In genomic region chr7:80641497-80641896, GRCm38 (mm10) we compare ENCODE assay signal across 8 mouse cellular contexts. TPM values are rescaled to one million over a fixed set of nuclear protein-coding genes. Genes with fewer than 3 reads are reported as not detected.
DNase-seq lines count a peak whose midpoint lies in the region; ATAC-seq and TF ChIP-seq lines count a peak whose summit lies in the region.

No protein-coding gene starts in this region.

- no peak overlapping the region for H3K4me2 ChIP-seq in hindbrain, embryonic 13.5 days

- 0 out of 2 replicates have a peak overlapping the region, but pooled peaks have one; percentile 12 for H3K9ac ChIP-seq in MEL (ENCODE audit: control insufficient read depth, low read depth, low read length, poor library complexity, severe bottlenecking)
- H3K9ac ChIP-seq in hindbrain, embryonic 13.5 days: no peak overlapping the region

- 22% methylated on average over 4 of the region's 4 CpGs for WGBS in hindbrain, embryonic 13.5 days

- H3K4me1 ChIP-seq in MEL (ENCODE audit: control insufficient read depth in 1 of 2, insufficient read depth in 2 of 2, low read length in 2 of 2): peaks cover 25 to 49% of the 10 kb centered on the region in 2 experiments
- peaks cover 54% of the 10 kb centered on the region for H3K4me1 ChIP-seq in hindbrain, embryonic 13.5 days (replicated peaks)

- no peak overlapping the region for H3K27ac ChIP-seq in MEL (ENCODE audit: control insufficient read depth, low read depth, low read length)
- 0 out of 2 replicates have a peak overlapping the region, but pooled peaks have one; percentile 13 for H3K27ac ChIP-seq in hindbrain, embryonic 13.5 days

- H3K27me3 ChIP-seq in MEL (ENCODE audit: control insufficient read depth in 1 of 2, insufficient read depth in 2 of 2, low read length in 2 of 2): no peaks in the 10 kb centered on the region
- H3K27me3 ChIP-seq in hindbrain, embryonic 13.5 days: no peaks in the 10 kb centered on the region

- no peak for TF ChIP-seq RAD21 in MEL (IDR thresholded peaks at IDR 0.05; ENCODE audit: low read depth, low read length)

- TF ChIP-seq POLR2A in MEL (IDR thresholded peaks at IDR 0.05; ENCODE audit: control insufficient read depth in 1 of 2, insufficient read depth in 1 of 2, low read depth in 1 of 2, low read length in 2 of 2, poor library complexity in 1 of 2): no peak

- TF ChIP-seq CTCF in MEL (IDR thresholded peaks at IDR 0.05 in 2 of 3, conservative IDR thresholded peaks at IDR 0.05 in 1 of 3; ENCODE audit: control insufficient read depth in 1 of 3, insufficient read depth in 1 of 3, low read depth in 2 of 3, low read length in 3 of 3, poor library complexity in 1 of 3, severe bottlenecking in 1 of 3): no peak

- H3K9me3 ChIP-seq in MEL (replicated peaks; ENCODE audit: insufficient read depth, low read length): no peaks in the 10 kb centered on the region
- H3K9me3 ChIP-seq in hindbrain, embryonic 13.5 days: no peaks in the 10 kb centered on the region

- intact Hi-C loops in heart, postnatal 10 days (cut with DNase I): no loop called here

- peak; percentile 95 for DNase-seq in heart, adult 11 months
- no peak for DNase-seq in heart, postnatal 10 days
- peak; percentile 76 for DNase-seq in MEL (ENCODE audit: low read depth, low spot score)
- DNase-seq in layer of hippocampus, postnatal 14 days (ENCODE audit: low spot score in 2 of 2): no peak
- no peak for DNase-seq in gastrocnemius, adult 18-20 months (ENCODE audit: low spot score)
- no peak for DNase-seq in layer of hippocampus, adult 11-12 months (ENCODE audit: low spot score)

- H3K4me3 ChIP-seq in MEL (ENCODE audit: control insufficient read depth in 1 of 2, insufficient read depth in 1 of 2, low read depth in 2 of 2, low read length in 2 of 2): no peak overlapping the region
- H3K4me3 ChIP-seq in hindbrain, embryonic 13.5 days: no peak overlapping the region

- no peaks in the 10 kb centered on the region; the same call in 1 of the 2 replicates for H3K79me2 ChIP-seq in MEL (ENCODE audit: control insufficient read depth, insufficient read depth, low read length, poor library complexity)

- TF ChIP-seq EP300 in MEL (IDR thresholded peaks at IDR 0.05; ENCODE audit: low read depth in 1 of 2, low read length in 2 of 2): peak; percentile 15 to 28; a peak in 1 of 4 replicates

- ATAC-seq in hindbrain, embryonic 13.5 days (ENCODE audit: low FRiP score): peak; percentile 52; the same call in 1 of the 2 replicates
- peak; percentile 73 for ATAC-seq in megakaryocyte, adult 5-6 weeks (ENCODE audit: poor library complexity, severe bottlenecking)

- H3K36me3 ChIP-seq in MEL (ENCODE audit: control insufficient read depth in 1 of 2, insufficient read depth in 2 of 2, low read length in 2 of 2): peaks cover 0 to 39% of the 10 kb centered on the region in 2 experiments; a peak in 2 of 4 replicates
- no peaks in the 10 kb centered on the region for H3K36me3 ChIP-seq in hindbrain, embryonic 13.5 days

TF ChIP-seq in MEL, 35 proteins besides CTCF, POLR2A, EP300 and RAD21:
- no peak for TF ChIP-seq ZC3H11A (IDR thresholded peaks at IDR 0.05; ENCODE audit: low read depth, low read length)
- TF ChIP-seq USF1 (IDR thresholded peaks at IDR 0.05; ENCODE audit: low read depth, low read length): peak; percentile 61
- TF ChIP-seq MAFK (IDR thresholded peaks at IDR 0.05; ENCODE audit: borderline replicate concordance, low read depth, low read length): no peak
- no peak for TF ChIP-seq RCOR1 (IDR thresholded peaks at IDR 0.05; ENCODE audit: low read depth, low read length)
- TF ChIP-seq MYB (IDR thresholded peaks at IDR 0.05; ENCODE audit: low read depth, low read length): no peak
- TF ChIP-seq HCFC1 (IDR thresholded peaks at IDR 0.05; ENCODE audit: low read depth, low read length): 0 out of 2 replicates have a peak, but pooled peaks have one; percentile 18
- no peak for TF ChIP-seq UBTF (IDR thresholded peaks at IDR 0.05; ENCODE audit: borderline replicate concordance, insufficient read depth, low read depth, low read length)
- no peak; the same call in 1 of the 2 replicates for TF ChIP-seq CHD2 (IDR thresholded peaks at IDR 0.05; ENCODE audit: low read length)
- no peak for TF ChIP-seq SIN3A (IDR thresholded peaks at IDR 0.05; ENCODE audit: low read length)
- no peak for TF ChIP-seq GATA1 (IDR thresholded peaks at IDR 0.05; ENCODE audit: low read depth, low read length)
- TF ChIP-seq ETS1 (IDR thresholded peaks at IDR 0.05; ENCODE audit: low read depth, low read length): peak; percentile 45; the same call in 1 of the 2 replicates
- peak; percentile 66 for TF ChIP-seq BHLHE40 (IDR thresholded peaks at IDR 0.05; ENCODE audit: borderline replicate concordance, low read depth, low read length)
- TF ChIP-seq NRF1 (IDR thresholded peaks at IDR 0.05; ENCODE audit: insufficient read depth, low read depth, low read length, poor library complexity, severe bottlenecking): no peak
- TF ChIP-seq POLR2AphosphoS2 (IDR thresholded peaks at IDR 0.05; ENCODE audit: low read length): no peak
- no peak for TF ChIP-seq ELF1 (IDR thresholded peaks at IDR 0.05; ENCODE audit: low read depth, low read length)
- TF ChIP-seq JUND (IDR thresholded peaks at IDR 0.05; ENCODE audit: low read depth, low read length): no peak
- no peak for TF ChIP-seq NELFE (IDR thresholded peaks at IDR 0.05; ENCODE audit: low read depth, low read length)
- TF ChIP-seq MAZ (IDR thresholded peaks at IDR 0.05; ENCODE audit: low read depth, low read length): peak; percentile 54; the same call in 1 of the 2 replicates
- no peak for TF ChIP-seq TBP (IDR thresholded peaks at IDR 0.05; ENCODE audit: low read depth, low read length)
- no peak for TF ChIP-seq USF2 (IDR thresholded peaks at IDR 0.05; ENCODE audit: borderline replicate concordance in 1 of 2, insufficient read depth in 1 of 2, low read depth in 1 of 2, low read length in 2 of 2)
- TF ChIP-seq MAX (IDR thresholded peaks at IDR 0.05; ENCODE audit: low read length): no peak
- TF ChIP-seq MXI1 (IDR thresholded peaks at IDR 0.05; ENCODE audit: low read depth, low read length): peak; percentile 66
- TF ChIP-seq CHD1 (IDR thresholded peaks at IDR 0.05; ENCODE audit: low read depth, low read length): no peak
- no peak for TF ChIP-seq ZMIZ1 (IDR thresholded peaks at IDR 0.05; ENCODE audit: low read depth, low read length)
- no peak for TF ChIP-seq E2F4 (IDR thresholded peaks at IDR 0.05; ENCODE audit: borderline replicate concordance, low read depth, low read length)
- no peak for TF ChIP-seq GABPA (IDR thresholded peaks at IDR 0.05; ENCODE audit: low read depth, low read length)
- TF ChIP-seq POLR2AphosphoS5 (IDR thresholded peaks at IDR 0.05; ENCODE audit: borderline replicate concordance, low read depth, low read length): no peak
- no peak for TF ChIP-seq TAL1 (IDR thresholded peaks at IDR 0.05; ENCODE audit: low read length)
- TF ChIP-seq SMC3 (IDR thresholded peaks at IDR 0.05; ENCODE audit: low read depth, low read length): no peak
- no peak for TF ChIP-seq KAT2A (conservative IDR thresholded peaks at IDR 0.05; ENCODE audit: low read depth, low read length)
- TF ChIP-seq ZNF384 (IDR thresholded peaks at IDR 0.05; ENCODE audit: low read depth, low read length): no peak
- no peak for TF ChIP-seq ZKSCAN1 (IDR thresholded peaks at IDR 0.05; ENCODE audit: low read depth, low read length)
- no peak for TF ChIP-seq MEF2A (IDR thresholded peaks at IDR 0.05; ENCODE audit: extremely low read depth, insufficient replicate concordance, low read depth, low read length, poor library complexity, severe bottlenecking)
- no peak for TF ChIP-seq TCF12 (IDR thresholded peaks at IDR 0.05; ENCODE audit: low read depth, low read length)
- TF ChIP-seq MYC (IDR thresholded peaks at IDR 0.05; ENCODE audit: low read depth, low read length): peak; percentile 59; the same call in 1 of the 2 replicates
TF ChIP-seq in MEL: peak in this region for 7.

RNA-seq across cellular contexts. Expression of gene Crtc3, which starts 47.2 kb away (rescaled TPM):
- 10 to 100 TPM; 20.6 to 20.7 TPM for total RNA-seq in heart, postnatal 10 days (2021)
- 4.2 and 5.0 TPM in 2 replicates for total RNA-seq in MEL (2012; rRNA removed)
- polyA plus RNA-seq in MEL (2012; ENCODE audit: insufficient read depth in 1 of 2, insufficient read length in 2 of 2, low read depth in 1 of 2, low replicate concordance in 2 of 2, missing spikeins in 1 of 2): 10 to 100 TPM in 1 of 2 experiments, not detected in 1; 15.8 TPM
- 14.3 and 16.5 TPM in 2 replicates for polyA plus RNA-seq in hindbrain, embryonic 13.5 days (2015; fragmentation: Nextera tagmentation; extraction: Ambion mirVana)
- 21.3 and 26.9 TPM in 2 replicates for total RNA-seq in megakaryocyte, adult 5-6 weeks (2015)
- 12.5 and 13.0 TPM in 2 replicates for total RNA-seq in megakaryocyte, adult 5-6 weeks (2017)
- total RNA-seq in layer of hippocampus, postnatal 14 days (2021): 10 to 100 TPM; 20.9 to 21.7 TPM
- 10 to 100 TPM; 12.5 to 13.1 TPM for total RNA-seq in gastrocnemius, adult 18-20 months (2021)

Comparison
In these comparisons a context has a peak if more than half of its experiments do, and no peak if none do; other contexts are left out.
1. DNase-seq: peak in heart, adult 11 months (single experiment) and MEL (single experiment); none in heart, postnatal 10 days (0 of 2), layer of hippocampus, postnatal 14 days (0 of 2), gastrocnemius, adult 18-20 months (single experiment) and layer of hippocampus, adult 11-12 months (single experiment).